Mouse (Mus musculus): ENCODE data around the gene Cks1b.

- no peak for TF ChIP-seq MAFK (IDR thresholded peaks at IDR 0.05; ENCODE audit: insufficient read depth, low read depth, low read length)
- TF ChIP-seq HCFC1 (IDR thresholded peaks at IDR 0.05; ENCODE audit: borderline replicate concordance, insufficient read depth, low read length) = no peak
- TF ChIP-seq ZNF384 (IDR thresholded peaks at IDR 0.05; ENCODE audit: low read depth, low read length) = peak; percentile 74
Observed at GRCm38 (mm10) chr3:89382950-89383349, 35.2 kb downstream of the Cks1b start.

Data from ES-E14 (cell line).